Mouse (Mus musculus) layer of hippocampus, postnatal 10 days (tissue): Measurements from ENCODE around the gene Lctl. TPM values are rescaled to one million over a fixed set of nuclear protein-coding genes. Genes with fewer than 3 reads are reported as not detected.
"Not testable (repeated sequence)": the region's sequence is repeated elsewhere in the genome, so short reads cannot be mapped to it uniquely, and the experiment has no call there.

Experiments
- DNase-seq, 2 experiments: peaks; one replicate each; pipeline ENCODE4 v3.0.0; 2021; ENCODE audit warnings: low spot score in 2 of 2
- total RNA-seq, 2 experiments: library from RNA; stranded (reverse); gene quantifications; 2 replicates each; pipeline ENCODE4 v1.2.3; 2021

Gene Lctl
- total RNA-seq, 2 experiments from 2014 or later = not detected

DNA sequence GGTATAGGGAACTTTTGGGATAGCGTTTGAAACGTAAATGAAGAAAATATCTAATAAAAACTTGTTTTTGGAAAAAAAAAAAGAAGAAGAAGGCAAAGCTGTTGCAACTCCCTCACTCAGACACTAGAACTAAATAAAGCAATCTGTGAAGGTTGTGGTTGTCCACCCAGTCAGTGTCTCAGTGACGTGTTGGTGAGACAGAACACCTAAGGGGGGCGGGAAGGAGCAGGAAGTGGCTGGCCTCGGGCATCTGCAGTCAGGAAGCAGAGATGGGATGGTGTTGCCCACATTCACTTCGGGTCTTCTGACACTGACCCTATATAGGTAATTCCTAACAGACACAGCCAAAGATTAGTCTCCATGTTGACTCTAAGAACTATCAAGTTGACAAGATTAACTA lies 1.2 kb upstream of the Lctl start:
- DNase-seq = no peak

GRCm38 (mm10) chr9:64119898-64120297 lies 3.0 kb downstream of the Lctl start:
- peak; percentile 55 to 59 for DNase-seq

- DNase-seq = no peak
Measured at GRCm38 (mm10) chr9:64120584-64121277, 3.8 kb downstream of the Lctl start.

DNA sequence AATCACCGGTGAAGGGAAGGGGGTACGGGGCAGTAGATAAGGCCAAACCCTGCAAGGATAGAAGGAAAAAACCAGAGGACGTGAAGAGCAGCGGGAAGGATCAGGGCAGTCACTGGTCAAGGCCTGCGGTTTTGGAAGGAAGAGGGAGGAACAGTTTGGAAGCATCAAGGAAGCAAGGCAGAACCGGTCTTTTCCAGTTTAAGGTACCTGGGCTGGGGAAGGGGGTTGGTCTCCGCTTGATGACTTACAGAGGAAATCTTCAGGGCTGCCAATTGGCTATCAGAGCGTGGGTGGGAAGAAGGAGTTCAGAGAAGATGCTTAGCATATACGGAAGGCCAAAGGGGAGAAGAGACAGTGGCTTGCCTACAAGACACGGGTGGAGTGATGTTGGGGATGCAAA lies 5.7 kb downstream of the Lctl start:
- DNase-seq = no peak

DNA sequence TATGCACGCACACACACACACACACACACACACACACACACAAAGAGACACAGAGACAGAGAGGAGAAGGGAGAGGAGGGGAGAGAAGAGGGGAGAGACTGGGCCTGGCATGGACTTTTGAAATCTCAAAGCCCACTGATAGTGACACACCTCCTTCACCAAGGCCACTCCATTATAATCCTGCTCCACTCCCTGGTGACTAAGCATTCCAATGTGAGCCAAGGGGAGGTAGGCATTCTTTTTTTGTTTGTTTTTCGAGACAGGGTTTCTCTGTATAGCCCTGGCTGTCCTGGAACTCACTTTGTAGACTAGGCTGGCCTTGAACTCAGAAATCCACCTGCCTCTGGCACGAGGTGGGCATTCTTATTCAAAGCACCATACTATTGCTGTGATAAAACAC lies 7.9 kb downstream of the Lctl start:
- DNase-seq = not testable (repeated sequence)

GRCm38 (mm10) chr9:64125307-64125706 lies 8.4 kb downstream of the Lctl start:
- no peak for DNase-seq

GRCm38 (mm10) chr9:64126121-64126520 lies 9.2 kb downstream of the Lctl start:
- DNase-seq = no peak

DNA sequence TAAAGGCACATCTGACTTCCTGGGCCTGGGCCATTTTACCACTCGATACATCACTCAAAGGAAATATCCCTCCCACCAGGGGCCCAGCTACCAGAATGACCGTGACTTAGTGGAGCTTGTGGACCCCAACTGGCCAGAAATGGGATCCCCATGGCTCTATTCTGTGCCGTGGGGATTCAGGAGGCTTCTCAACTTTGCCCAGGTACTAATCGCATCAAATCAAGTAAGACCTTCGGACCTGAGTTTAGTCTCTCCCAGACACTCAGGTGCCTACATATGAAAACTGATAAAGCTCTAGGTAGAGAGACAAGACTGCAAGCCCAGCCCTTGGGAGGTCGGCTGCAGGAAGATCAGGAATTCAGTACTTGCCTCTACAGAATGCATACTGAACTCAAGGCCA lies 14.7 kb downstream of the Lctl start:
- no peak for DNase-seq

- DNase-seq = peak; percentile 60 to 66
Measured at GRCm38 (mm10) chr9:64138896-64139295, 21.9 kb downstream of the Lctl start.

DNA sequence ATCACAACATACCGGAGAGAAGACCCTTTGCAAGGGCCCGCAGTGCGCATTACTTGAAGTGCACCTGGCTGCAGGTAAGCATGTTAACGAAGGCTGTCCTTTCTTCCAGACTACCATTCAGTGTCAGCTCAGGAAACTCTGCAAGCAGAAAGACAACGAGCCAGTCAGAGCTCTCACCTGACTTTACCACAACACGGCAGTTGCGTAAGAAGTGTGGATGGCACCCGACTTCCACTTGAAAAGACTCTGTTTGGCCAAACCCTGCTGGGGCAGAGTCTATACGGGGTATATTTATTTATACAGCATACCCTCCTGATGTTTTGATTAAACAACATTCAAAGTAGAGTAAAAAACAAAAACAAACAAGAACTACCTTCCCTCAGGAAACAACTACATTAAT lies 22.9 kb downstream of the Lctl start:
- no peak for DNase-seq

- DNase-seq = no peak
Measured at GRCm38 (mm10) chr9:64156641-64157040, 39.7 kb downstream of the Lctl start.

DNA sequence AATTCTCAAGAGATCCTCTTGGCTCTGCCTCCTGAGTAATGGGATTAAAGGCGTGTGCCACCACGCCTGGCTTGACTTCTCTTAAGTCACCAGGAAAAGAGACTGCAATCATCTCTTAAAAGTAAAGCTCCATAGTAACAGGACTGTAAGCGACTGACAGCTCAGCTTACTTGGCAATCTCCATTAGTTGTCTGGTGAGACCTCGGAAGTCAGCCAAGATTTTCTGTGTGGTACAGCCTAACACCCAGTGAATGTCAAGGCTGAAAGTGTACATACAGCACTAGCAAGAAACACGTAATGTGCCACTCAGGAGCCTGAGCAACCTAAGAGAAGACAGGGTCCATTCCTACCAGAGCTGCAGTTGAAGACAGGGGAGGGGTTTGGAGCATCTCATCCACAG lies 43.5 kb downstream of the Lctl start:
- DNase-seq = no peak

- not testable (repeated sequence) for DNase-seq
Measured at GRCm38 (mm10) chr9:64169967-64170366, 53.0 kb downstream of the Lctl start.

DNA sequence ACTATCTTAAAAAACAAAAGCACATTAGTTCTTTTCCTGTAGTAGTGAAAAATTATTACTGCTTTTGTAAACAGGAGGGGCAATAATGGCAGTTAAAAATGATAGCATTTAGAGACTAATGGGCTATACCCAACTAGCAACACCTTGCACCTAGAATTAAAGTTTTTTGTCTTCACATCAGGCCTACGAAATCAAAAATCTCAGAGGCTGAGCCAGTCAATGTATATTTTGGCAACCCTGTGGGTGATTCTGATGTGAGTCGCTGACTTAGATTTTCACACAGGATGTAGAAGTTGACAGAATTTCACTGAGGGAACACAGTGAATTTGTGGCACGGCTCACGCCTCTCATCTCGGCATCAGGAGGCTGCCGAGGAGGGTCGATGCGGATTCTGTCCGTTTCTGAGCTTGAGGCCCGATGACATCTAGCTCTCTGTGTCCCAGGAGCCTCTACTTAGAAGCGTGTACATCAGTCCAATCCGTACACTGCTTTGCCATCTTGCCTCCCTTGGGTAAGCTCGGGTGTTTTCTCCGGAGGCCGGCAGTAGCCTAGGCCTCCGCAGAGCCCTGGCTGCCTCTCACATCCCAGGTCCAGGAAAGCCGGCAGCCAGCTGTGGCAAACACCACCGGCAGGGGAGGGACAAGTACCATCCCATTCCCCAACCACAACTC lies 55.3 kb downstream of the Lctl start:
- no peak for DNase-seq

GRCm38 (mm10) chr9:64172816-64173665 lies 56.1 kb downstream of the Lctl start, which contains the start of the genes Zwilch and Rpl4:
Gene Zwilch, minus strand, starts transcription at chr9:64173104.
Gene Rpl4, plus strand, starts transcription at chr9:64173375.
- DNase-seq = peak; percentile 85 to 87

DNA sequence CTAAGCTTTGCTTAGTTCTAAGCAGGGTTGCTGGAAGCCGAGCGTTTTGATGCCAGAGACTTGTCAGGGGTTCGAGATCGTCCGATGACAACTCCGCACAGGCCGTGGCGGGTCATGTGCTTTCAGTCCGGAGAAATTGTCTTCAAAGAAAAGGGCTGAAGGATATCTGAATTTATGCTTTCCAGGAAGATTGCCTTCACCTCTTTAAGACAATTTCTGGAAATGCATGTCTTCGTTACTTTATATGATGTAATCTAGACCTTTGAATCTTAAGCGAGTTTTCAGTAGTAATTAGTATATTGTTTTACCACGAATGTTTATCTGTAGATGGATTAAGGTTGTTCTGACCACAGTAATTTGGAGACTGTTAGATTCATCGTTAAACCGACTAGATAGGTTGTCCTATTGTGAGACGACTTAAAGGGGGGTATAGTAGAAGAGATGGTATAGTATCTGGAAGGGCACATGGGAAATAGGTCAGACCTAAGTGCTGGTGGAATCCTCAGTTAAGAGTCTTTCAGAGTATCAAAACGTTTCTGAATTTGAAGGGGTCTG lies 56.8 kb downstream of the Lctl start:
- DNase-seq = no peak

GRCm38 (mm10) chr9:64174341-64174740 lies 57.4 kb downstream of the Lctl start:
- no peak for DNase-seq

DNA sequence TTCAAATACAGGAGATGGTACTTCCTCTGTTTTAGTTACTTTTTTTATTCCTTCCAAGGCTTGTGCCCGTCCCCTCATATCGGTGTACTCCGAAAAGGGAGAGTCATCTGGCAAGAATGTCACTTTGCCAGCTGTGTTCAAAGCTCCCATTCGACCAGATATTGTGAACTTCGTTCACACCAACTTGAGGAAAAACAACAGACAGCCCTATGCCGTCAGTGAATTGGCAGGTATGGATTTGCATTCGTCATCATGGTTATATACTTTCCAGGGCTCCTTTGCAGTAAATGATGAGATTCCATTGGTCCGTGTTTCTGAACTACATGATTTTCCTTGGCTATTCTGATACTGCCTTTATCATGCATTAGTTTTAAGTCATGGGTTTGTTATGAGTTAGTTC lies 57.8 kb downstream of the Lctl start:
- no peak for DNase-seq

DNA sequence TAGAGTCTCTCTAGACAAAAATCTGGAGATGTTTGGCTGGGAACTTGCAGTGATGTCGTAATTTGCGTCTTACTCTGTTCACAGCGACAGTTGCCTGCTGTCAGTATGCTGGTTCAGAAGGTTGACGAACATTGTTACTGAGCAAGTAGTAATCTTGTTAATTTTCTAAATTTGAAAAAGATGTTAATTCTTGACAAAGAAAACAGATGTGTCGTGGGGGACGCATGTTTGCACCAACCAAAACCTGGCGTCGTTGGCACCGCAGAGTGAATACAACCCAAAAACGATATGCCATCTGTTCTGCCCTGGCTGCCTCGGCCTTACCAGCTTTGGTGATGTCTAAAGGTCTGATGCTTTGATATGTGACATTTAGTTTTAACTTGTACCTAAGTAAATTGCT lies 58.4 kb downstream of the Lctl start:
- peak; percentile 24 to 52 for DNase-seq

- DNase-seq = peak in 1 of 2 experiments; percentile 26
Measured at GRCm38 (mm10) chr9:64178610-64178973, 61.6 kb downstream of the Lctl start.

GRCm38 (mm10) chr9:64178974-64179646 lies 62.2 kb downstream of the Lctl start, which contains the start of gene Snapc5:
Gene Snapc5, plus strand, starts transcription at chr9:64179274.
- DNase-seq = peak; percentile 89 to 92
